Mouse (Mus musculus) embryo, embryonic 10 days (tissue): Measurements from ENCODE around the gene Rft1.
"Not testable (repeated sequence)": the region's sequence is repeated elsewhere in the genome, so short reads cannot be mapped to it uniquely, and the experiment has no call there.

Experiments
- DNase-seq: peaks from one replicate; pipeline ENCODE4 v3.0.0-alpha.2; 2015; ENCODE audit warnings: low spot score

Rft1 gene

GRCm38 (mm10) chr14:30674947-30675346 is 20.8 kb downstream of the Rft1 start:
- DNase-seq = no peak

GRCm38 (mm10) chr14:30682131-30682530 is 28.0 kb downstream of the Rft1 start:
- no peak for DNase-seq

- DNase-seq = no peak
Observed at GRCm38 (mm10) chr14:30690685-30691084, 36.5 kb downstream of the Rft1 start.

GRCm38 (mm10) chr14:30692439-30692838 is 38.3 kb downstream of the Rft1 start:
- DNase-seq = no peak

- no peak for DNase-seq
Observed at GRCm38 (mm10) chr14:30694786-30695185, 40.6 kb downstream of the Rft1 start.

- DNase-seq = no peak
Observed at GRCm38 (mm10) chr14:30695609-30696008, 41.4 kb downstream of the Rft1 start.

GRCm38 (mm10) chr14:30697407-30698052 is 43.4 kb downstream of the Rft1 start:
- no peak for DNase-seq

GRCm38 (mm10) chr14:30699656-30700055 is 45.5 kb downstream of the Rft1 start:
- peak; percentile 86 for DNase-seq

- no peak for DNase-seq
Observed at GRCm38 (mm10) chr14:30702512-30702911, 48.4 kb downstream of the Rft1 start.

- DNase-seq = no peak
Observed at GRCm38 (mm10) chr14:30703079-30703478, 48.9 kb downstream of the Rft1 start.

- no peak for DNase-seq
Observed at GRCm38 (mm10) chr14:30704098-30704855, 50.1 kb downstream of the Rft1 start.

- no peak for DNase-seq
Observed at GRCm38 (mm10) chr14:30711892-30712291, 57.7 kb downstream of the Rft1 start.

GRCm38 (mm10) chr14:30713769-30714168 is 59.6 kb downstream of the Rft1 start:
- DNase-seq = no peak

- DNase-seq = peak; percentile 67
Observed at GRCm38 (mm10) chr14:30714799-30715617, 60.8 kb downstream of the Rft1 start, which contains the start of gene Sfmbt1. Sfmbt1 (plus strand) TSS chr14:30714849.

GRCm38 (mm10) chr14:30715618-30716050 is 61.5 kb downstream of the Rft1 start:
- peak; percentile 64 for DNase-seq

- DNase-seq = peak; percentile 64
Observed at GRCm38 (mm10) chr14:30716051-30716952, 62.1 kb downstream of the Rft1 start.

GRCm38 (mm10) chr14:30716953-30717285 is 62.8 kb downstream of the Rft1 start:
- DNase-seq = peak; percentile 18

- not testable (repeated sequence) for DNase-seq
Observed at GRCm38 (mm10) chr14:30718696-30719095, 64.5 kb downstream of the Rft1 start.

GRCm38 (mm10) chr14:30719514-30719913 is 65.4 kb downstream of the Rft1 start:
- no peak for DNase-seq

- no peak for DNase-seq
Observed at GRCm38 (mm10) chr14:30721850-30722249, 67.7 kb downstream of the Rft1 start.

- DNase-seq = no peak
Observed at GRCm38 (mm10) chr14:30722406-30722805, 68.2 kb downstream of the Rft1 start.

- DNase-seq = no peak
Observed at GRCm38 (mm10) chr14:30731896-30732295, 77.7 kb downstream of the Rft1 start.
